Mouse (Mus musculus): ENCODE results near the gene Pard3. TPM values are rescaled to one million over a fixed set of nuclear protein-coding genes. Genes with fewer than 3 reads are reported as not detected.

The Pard3 gene
- polyA plus RNA-seq, 1 experiment from 2014 or later, result 16.1 TPM

GRCm38 (mm10) chr8:127088372-127088771, 24.7 kb downstream of the Pard3 start:
- no peak overlapping the region for H3K9ac ChIP-seq (replicated peaks)
- no peak for ATAC-seq (ENCODE audit: low FRiP score)
- 13% methylated on average over 9 of the region's 9 CpGs for WGBS
- H3K4me1 ChIP-seq, result peaks cover 56% of the 10 kb centered on the region
- H3K9me3 ChIP-seq (replicated peaks), result no peaks in the 10 kb centered on the region
- no peaks in the 10 kb centered on the region for H3K27me3 ChIP-seq (replicated peaks)
- H3K4me3 ChIP-seq (replicated peaks), result no peak overlapping the region
- H3K4me2 ChIP-seq, result peak overlapping the region; percentile 39
- no peaks in the 10 kb centered on the region for H3K36me3 ChIP-seq
- H3K27ac ChIP-seq (replicated peaks), result peak overlapping the region; percentile 71

GRCm38 (mm10) chr8:127089021-127089420, 25.3 kb downstream of the Pard3 start:
- no peak overlapping the region for H3K4me3 ChIP-seq (replicated peaks)
- H3K36me3 ChIP-seq, result no peaks in the 10 kb centered on the region
- peak overlapping the region; percentile 71; the same call in 1 of the 2 replicates for H3K27ac ChIP-seq (replicated peaks)
- H3K9me3 ChIP-seq (replicated peaks), result no peaks in the 10 kb centered on the region
- ATAC-seq (ENCODE audit: low FRiP score), result no peak
- H3K4me1 ChIP-seq, result peaks cover 62% of the 10 kb centered on the region
- H3K4me2 ChIP-seq, result no peak overlapping the region
- no peak overlapping the region for H3K9ac ChIP-seq (replicated peaks)
- 10% methylated on average over 8 of the region's 8 CpGs for WGBS
- no peaks in the 10 kb centered on the region for H3K27me3 ChIP-seq (replicated peaks)

GRCm38 (mm10) chr8:127090435-127090834, 26.7 kb downstream of the Pard3 start:
- 79% methylated on average over 4 of the region's 4 CpGs for WGBS

GRCm38 (mm10) chr8:127091936-127092335, 28.2 kb downstream of the Pard3 start:
- ATAC-seq (ENCODE audit: low FRiP score), result no peak
- 65% methylated on average over 3 of the region's 3 CpGs for WGBS
- H3K4me2 ChIP-seq, result no peak overlapping the region
- H3K9me3 ChIP-seq (replicated peaks), result no peaks in the 10 kb centered on the region
- no peaks in the 10 kb centered on the region for H3K36me3 ChIP-seq
- peak overlapping the region; percentile 81 for H3K27ac ChIP-seq (replicated peaks)
- H3K4me3 ChIP-seq (replicated peaks), result no peak overlapping the region
- no peaks in the 10 kb centered on the region for H3K27me3 ChIP-seq (replicated peaks)
- H3K9ac ChIP-seq (replicated peaks), result no peak overlapping the region
- peaks cover 66% of the 10 kb centered on the region for H3K4me1 ChIP-seq

More at GRCm38 (mm10) chr8:127090435-127090834, 26.7 kb downstream of the Pard3 start:
- no peak overlapping the region for H3K4me3 ChIP-seq (replicated peaks)
- H3K9ac ChIP-seq (replicated peaks), result no peak overlapping the region
- no peak overlapping the region for H3K4me2 ChIP-seq
- H3K27ac ChIP-seq (replicated peaks), result no peak overlapping the region
- no peaks in the 10 kb centered on the region for H3K9me3 ChIP-seq (replicated peaks)
- H3K27me3 ChIP-seq (replicated peaks), result no peaks in the 10 kb centered on the region
- no peaks in the 10 kb centered on the region for H3K36me3 ChIP-seq
- ATAC-seq (ENCODE audit: low FRiP score), result no peak
- peaks cover 65% of the 10 kb centered on the region for H3K4me1 ChIP-seq

GRCm38 (mm10) chr8:127092383-127093112, 28.9 kb downstream of the Pard3 start:
- ATAC-seq (ENCODE audit: low FRiP score), result peak; percentile 53; the same call in 1 of the 2 replicates
- no peaks in the 10 kb centered on the region for H3K9me3 ChIP-seq (replicated peaks)
- no peaks in the 10 kb centered on the region for H3K36me3 ChIP-seq
- H3K4me2 ChIP-seq, result peak overlapping the region; percentile 44
- no peak overlapping the region for H3K9ac ChIP-seq (replicated peaks)
- WGBS, result 10% methylated on average over 10 of the region's 10 CpGs
- H3K4me3 ChIP-seq (replicated peaks), result 0 out of 2 replicates have a peak overlapping the region, but pooled peaks have one; percentile 3
- no peaks in the 10 kb centered on the region for H3K27me3 ChIP-seq (replicated peaks)
- H3K27ac ChIP-seq (replicated peaks), result peak overlapping the region; percentile 81
- H3K4me1 ChIP-seq, result peaks cover 61% of the 10 kb centered on the region

GRCm38 (mm10) chr8:127093113-127093426, 29.4 kb downstream of the Pard3 start:
- H3K4me2 ChIP-seq, result peak overlapping the region; percentile 44
- 33% methylated on average over 3 of the region's 3 CpGs for WGBS
- H3K9me3 ChIP-seq (replicated peaks), result no peaks in the 10 kb centered on the region
- 0 out of 2 replicates have a peak overlapping the region, but pooled peaks have one; percentile 3 for H3K4me3 ChIP-seq (replicated peaks)
- H3K9ac ChIP-seq (replicated peaks), result no peak overlapping the region
- H3K27ac ChIP-seq (replicated peaks), result peak overlapping the region; percentile 81
- peaks cover 56% of the 10 kb centered on the region for H3K4me1 ChIP-seq
- H3K27me3 ChIP-seq (replicated peaks), result no peaks in the 10 kb centered on the region
- no peak for ATAC-seq (ENCODE audit: low FRiP score)
- no peaks in the 10 kb centered on the region for H3K36me3 ChIP-seq

GRCm38 (mm10) chr8:127095763-127096162, 32.1 kb downstream of the Pard3 start:
- H3K27ac ChIP-seq (replicated peaks), result no peak overlapping the region

GRCm38 (mm10) chr8:127099439-127100090, 35.9 kb downstream of the Pard3 start:
- Histone ChIP-seq H3K27ac (replicated peaks) (no peak overlapping the region), H3K36me3 (no peaks in the 10 kb centered on the region), H3K4me1 (peaks cover 6% of the 10 kb centered on the region), H3K4me2 (no peak overlapping the region), H3K4me3 (replicated peaks) (no peak overlapping the region), H3K27me3 (replicated peaks) (no peaks in the 10 kb centered on the region), H3K9ac (replicated peaks) (no peak overlapping the region), H3K9me3 (replicated peaks) (no peaks in the 10 kb centered on the region)
- WGBS, result 80% methylated on average over 1 of the region's 1 CpGs
- no peak for ATAC-seq (ENCODE audit: low FRiP score)

More at GRCm38 (mm10) chr8:127095763-127096162, 32.1 kb downstream of the Pard3 start:
- no peak for ATAC-seq (ENCODE audit: low FRiP score)
- H3K27me3 ChIP-seq (replicated peaks), result no peaks in the 10 kb centered on the region
- no peak overlapping the region for H3K4me2 ChIP-seq
- no peak overlapping the region for H3K9ac ChIP-seq (replicated peaks)
- WGBS, result 51% methylated on average over 7 of the region's 7 CpGs
- no peaks in the 10 kb centered on the region for H3K36me3 ChIP-seq
- H3K4me1 ChIP-seq, result peaks cover 38% of the 10 kb centered on the region
- no peaks in the 10 kb centered on the region for H3K9me3 ChIP-seq (replicated peaks)
- no peak overlapping the region for H3K4me3 ChIP-seq (replicated peaks)

- Histone ChIP-seq H3K27me3 (replicated peaks) (no peaks in the 10 kb centered on the region), H3K36me3 (no peaks in the 10 kb centered on the region), H3K4me3 (replicated peaks) (no peak overlapping the region), H3K9me3 (replicated peaks) (no peaks in the 10 kb centered on the region), H3K4me1 (peaks cover 3% of the 10 kb centered on the region; the same call in 1 of the 2 replicates), H3K27ac (replicated peaks) (no peak overlapping the region), H3K4me2 (no peak overlapping the region), H3K9ac (replicated peaks) (no peak overlapping the region)
- ATAC-seq (ENCODE audit: low FRiP score), result no peak
- WGBS, result 71% methylated on average over 5 of the region's 5 CpGs
Observed at GRCm38 (mm10) chr8:127103256-127103655, 39.6 kb downstream of the Pard3 start.

GRCm38 (mm10) chr8:127104616-127105015, 40.9 kb downstream of the Pard3 start:
- H3K9me3 ChIP-seq (replicated peaks), result no peaks in the 10 kb centered on the region
- 90% methylated on average over 2 of the region's 2 CpGs for WGBS
- no peaks in the 10 kb centered on the region for H3K27me3 ChIP-seq (replicated peaks)

GRCm38 (mm10) chr8:127107928-127108327, 44.2 kb downstream of the Pard3 start:
- Histone ChIP-seq H3K27ac (replicated peaks) (no peak overlapping the region), H3K4me1 (peaks cover 18% of the 10 kb centered on the region), H3K9ac (replicated peaks) (no peak overlapping the region), H3K27me3 (replicated peaks) (no peaks in the 10 kb centered on the region), H3K4me3 (replicated peaks) (no peak overlapping the region), H3K9me3 (replicated peaks) (no peaks in the 10 kb centered on the region), H3K36me3 (no peaks in the 10 kb centered on the region), H3K4me2 (no peak overlapping the region)
- WGBS, result 38% methylated on average over 3 of the region's 3 CpGs
- no peak for ATAC-seq (ENCODE audit: low FRiP score)

More at GRCm38 (mm10) chr8:127104616-127105015, 40.9 kb downstream of the Pard3 start:
- H3K9ac ChIP-seq (replicated peaks), result no peak overlapping the region
- no peaks in the 10 kb centered on the region for H3K36me3 ChIP-seq
- peaks cover 3% of the 10 kb centered on the region; the same call in 1 of the 2 replicates for H3K4me1 ChIP-seq
- no peak overlapping the region for H3K4me3 ChIP-seq (replicated peaks)
- no peak overlapping the region for H3K4me2 ChIP-seq
- ATAC-seq (ENCODE audit: low FRiP score), result no peak
- no peak overlapping the region for H3K27ac ChIP-seq (replicated peaks)

GRCm38 (mm10) chr8:127113209-127113608, 49.5 kb downstream of the Pard3 start:
- no peaks in the 10 kb centered on the region for H3K27me3 ChIP-seq (replicated peaks)
- 84% methylated on average over 5 of the region's 5 CpGs for WGBS
- H3K27ac ChIP-seq (replicated peaks), result no peak overlapping the region
- no peaks in the 10 kb centered on the region for H3K36me3 ChIP-seq
- H3K9me3 ChIP-seq (replicated peaks), result no peaks in the 10 kb centered on the region
- H3K9ac ChIP-seq (replicated peaks), result no peak overlapping the region
- H3K4me1 ChIP-seq, result peaks cover 17% of the 10 kb centered on the region
- no peak overlapping the region for H3K4me2 ChIP-seq
- no peak overlapping the region for H3K4me3 ChIP-seq (replicated peaks)
- no peak for ATAC-seq (ENCODE audit: low FRiP score)
